Mouse (Mus musculus) heart, embryonic 15.5 days (tissue): ENCODE measurements around the gene Ppp2r2c. TPM values are rescaled to one million over a fixed set of nuclear protein-coding genes. Genes with fewer than 3 reads are reported as not detected.

Experiments
- ATAC-seq: fragments of 200-750 bp; cut with Nextera tagmentation; replicated peaks from 2 replicates; pipeline ENCODE4 v1.8.0; 2017; ENCODE audit warnings: low read depth, moderate TSS enrichment; ENCODE audit not compliant: insufficient number of reproducible peaks, insufficient read depth, low FRiP score
- H3K27ac ChIP-seq: fragments of 300-500 bp; sonication (generic); 2 replicates; pipeline ENCODE4 v1.5.1; 2015; ENCODE audit warnings: mild to moderate bottlenecking, inconsistent platforms
- H3K27me3 ChIP-seq: fragments of 300-500 bp; sonication (generic); 2 replicates; pipeline ENCODE4 v1.6.1; 2015; ENCODE audit warnings: inconsistent platforms
- H3K36me3 ChIP-seq: fragments of 300-500 bp; sonication (generic); 2 replicates; pipeline ENCODE4 v1.6.1; 2015; ENCODE audit warnings: mild to moderate bottlenecking, inconsistent platforms
- H3K4me1 ChIP-seq: fragments of 300-500 bp; sonication (generic); replicated peaks from 2 replicates; pipeline ENCODE4 v1.6.1; 2015; ENCODE audit warnings: inconsistent platforms
- H3K4me2 ChIP-seq: fragments of 300-500 bp; sonication (generic); 2 replicates; pipeline ENCODE4 v1.6.1; 2015; ENCODE audit warnings: inconsistent platforms, mild to moderate bottlenecking, moderate library complexity
- H3K4me3 ChIP-seq: fragments of 300-500 bp; sonication (generic); 2 replicates; pipeline ENCODE4 v1.5.1; 2015; ENCODE audit warnings: mild to moderate bottlenecking, inconsistent platforms
- H3K9ac ChIP-seq: fragments of 300-500 bp; sonication (generic); 2 replicates; pipeline ENCODE4 v1.6.1; 2015; ENCODE audit warnings: mild to moderate bottlenecking, inconsistent platforms
- H3K9me3 ChIP-seq: fragments of 300-500 bp; sonication (generic); replicated peaks from 2 replicates; pipeline ENCODE4 v1.6.1; 2016; ENCODE audit warnings: inconsistent platforms
- WGBS: fragments of 180-500 bp; shearing (Covaris S2); methylation state at CpG from one replicate; pipeline ENCODE4 v1.1.7; 2015; ENCODE audit warnings: mixed read lengths; 5-methylcytosine and 5-hydroxymethylcytosine counted together
- polyA plus RNA-seq: library from polyadenylated mRNA; unstranded; fragments of >200 nt; fragmentation: Nextera tagmentation; extraction: Ambion mirVana; gene quantifications from 2 replicates; pipeline ENCODE4 v1.2.1, GENCODE M21; 2015

Gene Ppp2r2c
- polyA plus RNA-seq, 1 experiment from 2014 or later: 0.10 TPM

DNA sequence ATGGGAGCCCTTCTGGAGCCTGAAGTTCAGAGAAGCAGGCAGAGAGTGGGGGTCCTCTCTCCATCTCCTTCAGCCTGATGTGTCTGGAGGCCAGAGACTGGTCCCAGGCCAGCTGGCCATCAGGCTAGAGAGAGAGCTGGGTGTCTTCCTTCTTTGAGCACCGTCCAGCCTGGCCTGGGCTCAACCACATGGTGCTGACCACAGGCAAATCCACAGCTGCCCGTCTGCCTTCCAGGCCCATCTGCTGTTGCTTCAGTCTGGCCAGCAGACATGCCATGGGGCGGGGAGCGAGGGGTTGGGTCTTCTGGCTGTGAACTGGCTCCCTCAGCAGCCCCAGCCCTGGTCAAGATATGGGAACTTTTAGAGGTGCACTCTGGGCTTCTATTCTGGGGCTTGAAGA, 48.3 kb downstream of the Ppp2r2c start:
- Histone ChIP-seq H3K4me1 (no peaks in the 10 kb centered on the region), H3K27me3 (peaks cover 15% of the 10 kb centered on the region), H3K9me3 (no peaks in the 10 kb centered on the region), H3K36me3 (no peaks in the 10 kb centered on the region), H3K4me3 (no peak overlapping the region), H3K27ac (no peak overlapping the region), H3K9ac (no peak overlapping the region), H3K4me2 (no peak overlapping the region)
- ATAC-seq: no peak
- WGBS: 72% methylated on average over 4 of the region's 4 CpGs

DNA sequence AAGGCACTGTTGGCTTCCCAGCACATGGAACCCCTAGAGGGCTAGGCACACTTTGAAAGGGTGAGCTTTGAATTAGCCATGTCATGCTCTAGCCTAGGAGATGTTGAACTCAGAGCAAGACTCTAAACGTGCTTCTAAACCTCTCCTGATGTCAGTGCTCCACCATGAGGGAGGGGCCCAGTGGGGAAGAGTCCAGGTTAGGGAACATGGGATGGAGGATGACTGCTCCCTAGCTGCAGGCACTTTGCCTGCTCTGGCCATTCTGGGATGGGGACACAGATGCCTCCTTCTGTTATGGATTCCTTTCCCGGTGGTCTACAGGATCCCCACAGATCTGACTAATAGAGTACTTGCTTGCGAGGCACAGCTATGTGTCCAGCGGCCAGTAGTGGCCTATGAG, 48.9 kb downstream of the Ppp2r2c start:
- Histone ChIP-seq H3K4me3 (no peak overlapping the region), H3K4me2 (no peak overlapping the region), H3K27me3 (peaks cover 9% of the 10 kb centered on the region), H3K9ac (no peak overlapping the region), H3K36me3 (no peaks in the 10 kb centered on the region), H3K4me1 (no peaks in the 10 kb centered on the region), H3K9me3 (no peaks in the 10 kb centered on the region), H3K27ac (no peak overlapping the region)
- 74% methylated on average over 4 of the region's 4 CpGs for WGBS
- ATAC-seq: no peak

DNA sequence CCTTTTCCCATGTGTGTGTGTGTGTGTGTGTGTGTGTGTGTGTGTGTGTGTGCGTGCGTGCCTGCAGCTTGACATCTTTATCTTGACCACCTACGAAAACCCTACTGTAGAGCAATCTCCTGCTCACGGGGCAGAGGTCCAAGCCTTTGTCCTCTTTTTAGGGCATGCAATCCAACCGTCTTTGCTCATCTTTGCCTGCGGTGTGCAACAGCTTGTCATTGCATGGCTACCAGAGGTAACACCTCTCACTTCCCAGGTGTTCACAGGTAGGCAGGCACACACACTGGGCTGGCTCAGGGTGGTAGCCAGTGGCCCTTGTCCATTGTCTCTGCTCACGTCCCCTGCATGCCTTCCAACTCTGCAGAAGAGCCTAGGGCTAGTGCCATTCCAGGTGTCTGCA, 49.7 kb downstream of the Ppp2r2c start:
- Histone ChIP-seq H3K4me1 (no peaks in the 10 kb centered on the region), H3K4me2 (no peak overlapping the region), H3K4me3 (no peak overlapping the region), H3K36me3 (no peaks in the 10 kb centered on the region), H3K27me3 (peaks cover under 1% of the 10 kb centered on the region), H3K9ac (no peak overlapping the region), H3K9me3 (no peaks in the 10 kb centered on the region), H3K27ac (no peak overlapping the region)
- ATAC-seq: no peak
- 70% methylated on average over 7 of the region's 7 CpGs for WGBS

DNA sequence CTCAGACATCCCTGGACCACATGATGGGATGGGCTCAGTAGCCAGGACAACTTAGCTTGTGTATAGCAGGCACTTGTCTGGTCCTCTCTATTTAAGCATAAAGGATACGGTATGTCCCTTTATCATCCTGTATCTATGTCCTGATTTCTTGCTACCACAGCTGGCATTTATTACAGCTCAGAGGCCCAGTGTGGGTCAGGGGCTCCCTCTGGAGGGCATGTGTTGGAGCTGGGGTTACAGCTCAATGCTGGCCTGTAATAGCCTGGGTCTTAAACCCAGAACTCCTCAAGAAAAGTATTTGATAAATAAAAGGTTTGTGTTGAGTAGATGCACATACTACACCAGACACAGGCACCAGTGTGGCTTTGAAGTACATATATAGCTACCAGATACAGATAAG, 51.8 kb downstream of the Ppp2r2c start:
- H3K27me3 ChIP-seq: no peaks in the 10 kb centered on the region
- WGBS: 28% methylated on average over 1 of the region's 1 CpGs
- no peak overlapping the region for H3K4me2 ChIP-seq
- no peaks in the 10 kb centered on the region for H3K9me3 ChIP-seq
- no peak overlapping the region for H3K27ac ChIP-seq
- no peak overlapping the region for H3K9ac ChIP-seq
- no peak for ATAC-seq
- no peak overlapping the region for H3K4me3 ChIP-seq
- peaks cover 16% of the 10 kb centered on the region for H3K4me1 ChIP-seq
- no peaks in the 10 kb centered on the region for H3K36me3 ChIP-seq

DNA sequence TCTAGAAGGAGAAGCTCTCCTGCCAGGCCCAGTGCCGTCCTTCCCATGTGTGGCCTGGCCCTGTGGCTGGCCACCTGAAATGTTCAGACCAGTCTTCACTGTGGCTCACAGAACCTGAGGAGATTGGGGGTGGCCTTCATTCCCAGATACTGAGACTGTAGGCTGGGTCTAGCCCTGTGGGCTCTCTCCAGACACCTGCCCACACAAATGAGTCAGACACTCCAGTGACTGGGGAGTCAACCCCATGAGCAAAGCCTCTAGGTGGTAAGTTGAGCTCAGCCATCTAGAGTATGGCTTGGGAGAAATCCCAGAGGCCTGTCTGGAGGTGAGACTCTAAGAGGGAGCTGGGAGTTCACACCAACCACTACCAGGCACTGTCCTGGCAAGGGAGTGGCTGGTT, 53.6 kb downstream of the Ppp2r2c start:
- Histone ChIP-seq H3K9me3 (no peaks in the 10 kb centered on the region), H3K27ac (no peak overlapping the region), H3K4me3 (no peak overlapping the region), H3K9ac (no peak overlapping the region), H3K4me1 (peaks cover 16% of the 10 kb centered on the region), H3K36me3 (no peaks in the 10 kb centered on the region), H3K4me2 (no peak overlapping the region), H3K27me3 (no peaks in the 10 kb centered on the region)
- no peak for ATAC-seq
- WGBS: 93% methylated on average over 1 of the region's 1 CpGs

DNA sequence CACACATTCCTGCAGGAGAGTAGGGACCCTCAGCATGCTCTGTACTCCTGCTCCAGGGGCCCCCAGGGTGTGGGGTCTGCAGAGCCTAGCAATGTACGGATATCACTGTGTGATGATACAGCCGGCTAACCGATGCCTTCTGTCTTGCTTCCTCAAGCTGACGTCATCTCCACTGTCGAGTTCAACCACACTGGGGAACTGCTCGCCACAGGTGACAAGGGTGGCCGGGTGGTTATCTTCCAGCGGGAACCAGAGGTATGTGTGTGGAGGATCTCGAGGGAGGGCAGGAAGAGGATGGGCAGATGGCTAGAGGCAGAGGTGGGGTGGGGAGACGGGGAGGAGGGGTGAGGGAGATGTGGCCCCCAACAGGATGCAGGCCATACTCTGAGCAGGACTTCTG, 54.5 kb downstream of the Ppp2r2c start:
- no peaks in the 10 kb centered on the region for H3K9me3 ChIP-seq
- no peak overlapping the region for H3K4me3 ChIP-seq
- no peak overlapping the region for H3K4me2 ChIP-seq
- H3K9ac ChIP-seq: no peak overlapping the region
- WGBS: 62% methylated on average over 10 of the region's 10 CpGs
- no peaks in the 10 kb centered on the region for H3K36me3 ChIP-seq
- peaks cover 16% of the 10 kb centered on the region for H3K4me1 ChIP-seq
- H3K27ac ChIP-seq: no peak overlapping the region
- 0 out of 2 replicates have a peak, but pooled peaks have one; percentile 14 for ATAC-seq
- H3K27me3 ChIP-seq: no peaks in the 10 kb centered on the region

DNA sequence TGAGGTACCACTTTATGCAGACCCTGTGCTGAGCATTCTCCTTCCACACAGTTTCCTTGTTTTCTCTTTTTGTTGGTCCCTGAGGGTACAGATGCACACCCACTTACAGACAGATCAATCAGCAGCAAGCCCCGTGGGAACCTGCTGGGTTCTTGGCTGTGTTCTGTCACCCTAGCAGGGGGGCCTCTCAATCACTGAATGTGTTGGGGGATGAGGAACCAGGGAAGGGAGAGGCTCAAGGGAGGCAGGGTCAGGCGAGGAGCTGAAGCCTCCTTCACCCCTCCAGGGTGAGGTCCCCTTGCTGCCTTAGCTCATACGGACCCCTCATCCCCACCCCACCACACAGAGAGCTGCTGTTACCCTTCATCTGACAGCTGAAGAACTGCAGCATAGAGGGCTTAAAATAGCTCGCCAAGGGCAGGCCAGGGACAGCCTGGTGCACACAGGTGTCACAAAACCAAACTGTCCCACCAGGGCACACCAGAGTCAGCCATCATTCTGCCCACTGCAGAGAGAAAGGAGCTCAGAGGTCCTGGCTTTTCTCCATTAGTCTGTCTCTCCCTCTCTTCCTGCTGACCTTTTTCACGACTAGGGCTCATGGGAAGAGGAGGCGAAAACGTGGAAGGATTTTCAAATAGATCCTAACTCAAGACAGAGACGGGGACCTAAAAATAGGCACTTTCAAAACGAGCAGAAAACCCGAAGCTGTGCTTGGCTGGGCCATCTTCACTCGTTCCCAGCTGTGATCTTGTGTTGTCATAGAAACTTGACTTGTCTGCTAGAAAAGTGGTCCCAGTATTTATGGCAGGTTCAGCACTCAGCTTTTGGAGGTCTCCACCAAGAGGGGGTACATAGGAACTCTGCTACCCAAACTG, 55.8 kb downstream of the Ppp2r2c start:
- Histone ChIP-seq H3K27me3 (no peaks in the 10 kb centered on the region), H3K9me3 (no peaks in the 10 kb centered on the region), H3K4me3 (no peak overlapping the region), H3K9ac (peak overlapping the region; percentile 1; the same call in 1 of the 2 replicates), H3K27ac (peak overlapping the region; percentile 43; the same call in 1 of the 2 replicates), H3K4me1 (peaks cover 16% of the 10 kb centered on the region), H3K4me2 (peak overlapping the region; percentile 19; the same call in 1 of the 2 replicates), H3K36me3 (no peaks in the 10 kb centered on the region)
- 19% methylated on average over 11 of the region's 11 CpGs for WGBS
- ATAC-seq: no peak; the same call in 1 of the 2 replicates

DNA sequence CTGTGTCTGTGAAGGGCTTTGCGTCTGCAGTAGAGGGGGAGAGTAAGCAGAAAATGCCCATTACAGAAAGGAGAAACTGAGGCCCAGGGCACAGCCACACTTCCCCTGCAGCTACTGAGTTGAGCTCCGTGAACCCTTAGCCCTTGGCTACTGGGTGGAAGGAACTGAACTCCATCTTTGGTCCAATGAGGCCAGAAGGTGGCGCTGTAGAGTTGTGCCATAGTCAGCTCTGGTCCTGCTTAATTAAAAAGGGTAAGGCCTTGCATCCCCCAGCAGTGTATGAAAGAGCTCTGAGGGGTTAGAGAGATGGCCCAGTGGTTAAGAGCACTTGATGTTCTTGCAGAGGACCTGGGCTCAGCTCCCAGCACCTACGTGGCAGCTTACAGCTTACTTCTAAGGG, 60.4 kb downstream of the Ppp2r2c start:
- 60% methylated on average over 4 of the region's 4 CpGs for WGBS
- Histone ChIP-seq H3K27ac (no peak overlapping the region), H3K4me3 (no peak overlapping the region), H3K9ac (no peak overlapping the region), H3K9me3 (no peaks in the 10 kb centered on the region), H3K27me3 (no peaks in the 10 kb centered on the region), H3K4me1 (peaks cover 10% of the 10 kb centered on the region), H3K36me3 (no peaks in the 10 kb centered on the region), H3K4me2 (no peak overlapping the region)
- ATAC-seq: no peak

DNA sequence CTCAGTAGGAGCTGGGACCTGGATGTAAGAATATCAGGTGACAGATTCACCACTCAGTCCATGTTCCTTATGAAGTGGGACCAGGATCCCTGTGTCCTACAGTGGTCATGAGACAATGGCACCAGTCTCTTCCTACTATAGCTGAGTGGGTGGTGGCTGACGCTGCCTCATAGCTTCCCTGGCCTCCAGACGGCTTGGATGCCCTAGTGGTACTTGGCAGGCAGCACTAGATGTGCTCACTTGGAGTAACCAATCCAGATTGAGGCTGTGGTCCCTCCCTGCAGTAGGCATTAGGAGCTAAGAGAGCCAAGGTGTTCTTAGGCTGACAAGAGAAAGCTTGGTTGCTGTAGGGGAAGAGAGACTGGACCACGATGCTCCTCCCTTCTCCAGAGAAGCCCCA, 61.1 kb downstream of the Ppp2r2c start:
- no peak overlapping the region for H3K4me3 ChIP-seq

DNA sequence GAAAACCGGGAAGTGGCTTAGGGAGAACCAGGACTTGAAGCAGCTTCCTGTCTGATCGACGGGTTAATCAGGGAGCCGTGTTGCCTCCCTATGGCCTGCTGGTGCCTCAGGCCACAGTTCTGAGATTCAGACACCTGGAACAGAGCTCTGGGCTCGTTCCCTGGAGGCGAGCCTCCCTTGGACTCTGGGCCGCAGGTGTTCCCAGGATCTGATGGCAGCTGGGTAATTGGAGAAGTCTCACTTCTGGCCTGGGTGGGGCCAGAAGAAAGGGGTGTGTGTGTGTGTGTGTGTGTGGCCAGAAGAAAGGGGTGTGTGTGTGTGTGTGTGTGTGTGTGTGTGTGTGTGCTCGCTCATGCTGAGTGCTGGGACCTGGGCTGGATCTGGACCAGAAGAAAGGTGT, 65.1 kb downstream of the Ppp2r2c start:
- 53% methylated on average over 8 of the region's 8 CpGs for WGBS
- Histone ChIP-seq H3K36me3 (no peaks in the 10 kb centered on the region), H3K27me3 (no peaks in the 10 kb centered on the region), H3K9me3 (no peaks in the 10 kb centered on the region), H3K4me2 (no peak overlapping the region), H3K27ac (no peak overlapping the region), H3K9ac (no peak overlapping the region), H3K4me3 (no peak overlapping the region), H3K4me1 (peaks cover 19% of the 10 kb centered on the region)
- ATAC-seq: no peak

More for the DNA sequence above, 61.1 kb downstream of the Ppp2r2c start:
- Histone ChIP-seq H3K4me2 (no peak overlapping the region), H3K27me3 (no peaks in the 10 kb centered on the region), H3K9me3 (no peaks in the 10 kb centered on the region), H3K27ac (no peak overlapping the region), H3K9ac (no peak overlapping the region), H3K4me1 (peaks cover 4% of the 10 kb centered on the region), H3K36me3 (no peaks in the 10 kb centered on the region)
- WGBS: 65% methylated on average over 3 of the region's 3 CpGs
- no peak for ATAC-seq

DNA sequence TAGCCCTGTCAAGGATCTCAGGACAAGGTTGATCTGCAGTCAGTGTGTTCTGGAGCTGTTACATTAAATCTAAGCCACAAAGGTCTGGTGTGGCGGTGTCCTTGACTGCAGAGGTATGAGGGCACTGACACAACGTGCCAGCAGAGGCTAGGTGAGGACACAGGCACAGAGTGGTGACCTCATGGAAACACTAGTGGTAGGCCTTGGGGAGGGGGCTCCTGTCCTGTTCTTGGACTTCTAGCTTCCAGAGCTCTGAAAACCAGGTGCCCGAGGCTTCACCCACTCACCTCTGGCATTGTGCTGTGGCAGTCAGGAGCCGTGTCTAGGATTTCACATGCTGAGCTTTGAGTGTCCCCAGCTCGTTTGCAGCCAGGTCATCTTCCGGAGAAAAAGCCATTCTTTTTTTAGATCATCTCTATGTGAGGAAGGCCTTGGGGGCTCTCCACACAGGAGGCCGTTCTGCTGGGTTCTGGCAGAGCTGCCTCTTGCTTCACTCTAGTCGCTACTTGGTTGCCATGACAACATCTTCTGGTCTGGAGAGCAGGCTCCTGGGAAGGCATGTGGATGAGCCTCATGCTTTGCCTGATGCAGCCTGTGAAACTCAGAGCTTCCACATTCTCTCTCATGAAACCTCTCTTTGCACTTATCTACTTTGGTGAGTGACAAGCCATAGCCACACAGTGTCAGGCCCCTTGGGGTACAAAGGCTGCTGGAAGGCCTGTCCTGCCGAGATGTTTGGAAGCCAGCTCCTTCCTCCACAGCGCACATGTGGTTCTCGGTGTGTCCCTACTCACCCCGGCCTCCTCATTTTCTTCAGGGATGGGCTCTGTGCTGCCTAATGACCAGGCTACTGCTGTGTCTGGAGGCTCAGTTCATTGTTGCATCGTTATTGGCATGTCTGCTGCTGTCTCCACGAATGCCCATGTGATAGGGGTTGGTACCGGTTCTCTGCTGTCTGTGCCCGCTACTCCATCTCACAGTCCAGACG, 67.5 kb downstream of the Ppp2r2c start:
- no peak overlapping the region for H3K9ac ChIP-seq
- H3K4me1 ChIP-seq: peaks cover 19% of the 10 kb centered on the region
- no peaks in the 10 kb centered on the region for H3K9me3 ChIP-seq
- H3K27ac ChIP-seq: 0 out of 2 replicates have a peak overlapping the region, but pooled peaks have one; percentile 9
- peak; percentile 36; the same call in 1 of the 2 replicates for ATAC-seq
- H3K27me3 ChIP-seq: no peaks in the 10 kb centered on the region
- no peaks in the 10 kb centered on the region for H3K36me3 ChIP-seq
- no peak overlapping the region for H3K4me3 ChIP-seq
- WGBS: 47% methylated on average over 17 of the region's 17 CpGs
- H3K4me2 ChIP-seq: no peak overlapping the region
